Mouse (Mus musculus): ENCODE measurements around the gene Dab2ip.

The Dab2ip gene

DNA sequence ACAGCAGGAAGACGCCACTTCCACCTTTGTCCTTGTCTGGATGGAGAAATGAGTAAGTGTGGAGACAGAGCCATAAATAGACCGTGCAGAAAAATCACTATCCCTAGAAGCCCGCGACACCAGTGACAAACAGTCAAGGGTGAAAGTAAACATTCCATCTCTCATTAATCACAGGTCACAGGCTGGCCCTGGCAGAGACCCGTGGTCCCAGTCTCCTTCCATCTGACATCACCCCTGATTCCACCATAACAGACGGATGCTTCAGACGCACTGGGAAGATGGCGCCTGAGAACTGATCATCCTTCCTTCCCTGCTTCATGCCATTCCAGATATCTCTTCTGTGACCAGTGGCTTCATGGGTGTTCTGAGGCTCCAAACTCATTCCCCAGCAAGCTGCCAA, 206.3 kb downstream of the Dab2ip start:
- DNase-seq: no peak

- peak; percentile 74 for DNase-seq
Observed at GRCm38 (mm10) chr2:35767834-35768537, 209.9 kb downstream of the Dab2ip start.

DNA sequence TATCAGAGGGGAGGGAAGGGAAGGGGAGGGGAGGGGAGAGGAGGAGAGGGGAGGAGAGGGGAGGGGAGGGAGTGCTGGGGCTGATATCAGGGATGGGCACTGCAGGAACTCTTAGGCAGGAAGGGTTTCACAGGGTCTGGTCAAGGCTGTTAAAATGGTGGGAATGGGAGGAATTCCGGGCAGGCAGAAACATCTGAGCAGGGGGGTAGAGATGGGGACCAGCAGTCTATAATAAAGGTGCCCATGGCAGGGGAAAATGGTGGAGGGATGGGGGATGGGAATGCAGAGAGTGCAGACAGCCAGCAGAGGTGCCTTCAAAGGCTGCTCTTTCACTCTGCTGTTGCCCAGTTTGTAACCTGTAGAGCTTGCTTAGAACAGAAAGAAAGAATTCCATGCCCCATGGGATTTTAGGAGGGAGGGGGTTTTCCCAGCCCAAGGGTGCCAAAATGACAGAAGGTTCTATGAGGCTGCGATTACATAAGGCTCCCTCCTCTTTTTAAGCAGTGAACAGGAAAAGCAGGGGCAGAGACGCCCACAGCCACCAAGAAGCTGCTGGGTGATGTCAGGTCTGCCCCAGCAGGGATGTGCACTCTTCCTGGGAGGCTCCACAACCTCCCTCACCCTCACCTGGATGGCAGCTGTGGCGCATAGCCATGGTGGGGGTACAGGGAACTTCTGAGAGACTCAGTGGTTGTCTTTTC, 210.6 kb downstream of the Dab2ip start:
- peak; percentile 78 for DNase-seq

GRCm38 (mm10) chr2:35769398-35769797, 211.3 kb downstream of the Dab2ip start:
- DNase-seq: no peak

GRCm38 (mm10) chr2:35770541-35770940, 212.5 kb downstream of the Dab2ip start:
- DNase-seq: no peak

DNA sequence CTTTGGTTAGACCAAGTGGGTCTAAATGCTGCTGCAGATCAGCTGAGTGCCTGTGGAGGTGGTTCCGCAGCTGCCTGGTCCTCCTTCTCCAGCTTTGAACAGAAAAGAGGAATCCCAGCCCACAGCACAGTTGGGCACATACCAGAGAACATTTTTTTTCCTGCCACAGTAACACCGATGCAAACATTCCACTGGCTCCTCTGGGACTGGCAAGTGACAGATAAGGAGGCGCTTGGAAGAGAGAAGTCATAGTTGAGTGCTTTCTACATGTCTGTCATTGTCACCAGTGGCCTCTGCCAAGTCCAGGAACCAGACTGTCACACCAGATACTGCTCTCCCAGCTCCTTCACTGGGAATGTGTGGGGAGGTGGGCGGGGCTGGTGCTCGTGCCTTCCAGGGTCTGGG, 217.6 kb downstream of the Dab2ip start:
- peak; percentile 52 for DNase-seq

DNA sequence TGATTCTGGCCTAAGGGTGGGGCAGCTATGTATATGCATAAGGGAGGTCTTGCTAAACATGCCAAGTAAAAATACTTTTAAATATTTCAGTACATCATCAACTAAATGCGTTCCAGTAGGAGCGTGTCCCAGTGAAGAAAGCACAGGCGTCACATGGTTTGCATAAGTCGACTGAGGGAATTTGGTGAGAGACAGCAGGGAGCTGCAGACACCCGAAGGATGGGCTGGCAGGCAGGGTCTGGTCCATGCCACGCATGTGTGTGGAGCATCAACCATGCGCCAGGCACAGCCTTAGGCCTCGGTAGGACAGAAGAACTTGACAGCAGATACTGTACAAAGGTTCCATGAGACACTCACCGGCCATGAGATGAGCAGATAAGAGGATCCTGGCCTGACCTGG, 218.9 kb downstream of the Dab2ip start:
- DNase-seq: no peak

DNA sequence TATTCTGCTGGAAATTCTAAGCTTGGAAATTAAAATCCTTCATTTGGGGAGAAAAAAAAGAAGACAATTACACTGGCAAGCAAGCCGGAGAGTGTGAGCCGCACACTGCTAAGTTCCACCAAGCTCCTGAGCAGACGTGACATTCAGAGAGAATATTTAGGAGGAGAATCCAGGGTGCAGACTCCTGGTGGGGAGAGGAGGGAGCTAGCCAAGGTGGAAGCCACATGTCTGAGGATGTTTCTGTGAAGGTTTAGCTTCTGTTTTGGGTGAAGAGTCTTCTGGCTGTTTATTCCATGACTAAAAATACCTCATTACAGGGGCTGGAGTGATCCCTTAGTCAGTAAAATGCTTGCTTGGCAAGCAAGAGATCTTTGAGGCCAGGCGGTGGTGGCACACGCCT, 221.2 kb downstream of the Dab2ip start:
- no peak for DNase-seq

All from right cerebral cortex, postnatal 25 days (tissue).